Mouse (Mus musculus): ENCODE data around the gene 5730480H06Rik.

- TF ChIP-seq CTCF (conservative IDR thresholded peaks at IDR 0.05; ENCODE audit: low read length) (no peak), POU5F1 (IDR thresholded peaks at IDR 0.05; ENCODE audit: borderline replicate concordance, low read length) (no peak)
Observed at GRCm38 (mm10) chr5:48349309-48349708, 21.6 kb downstream of the 5730480H06Rik start.

Data from E14TG2a.4 (cell line).